Mouse (Mus musculus): ENCODE measurements around the gene Galnt13. TPM values are rescaled to one million over a fixed set of nuclear protein-coding genes. Genes with fewer than 3 reads are reported as not detected.

The Galnt13 gene
- 19.1 TPM for polyA plus RNA-seq (2015; fragmentation: Illumina TruSeq; extraction: RNeasy Lipid Tissue Mini Kit (QIAGEN cat#74804); ENCODE audit: low read depth, low replicate concordance)

GRCm38 (mm10) chr2:54435937-54436735, at the start of gene Galnt13:
TSS of gene Galnt13 (plus strand) at chr2:54436317.

